Mouse (Mus musculus) hindbrain, embryonic 10.5 days (tissue): ENCODE measurements around the gene Olfr854. TPM values are rescaled to one million over a fixed set of nuclear protein-coding genes. Genes with fewer than 3 reads are reported as not detected.

Experiments used
- DNase-seq: peaks from one replicate; pipeline ENCODE4 v3.0.0-alpha.2; 2017; ENCODE audit warnings: low spot score
- H3K27ac ChIP-seq: fragments of 300-500 bp; sonication (generic); 2 replicates; pipeline ENCODE4 v1.5.1; 2016; ENCODE audit warnings: mild to moderate bottlenecking, moderate library complexity
- H3K27me3 ChIP-seq: fragments of 300-500 bp; sonication (generic); 2 replicates; pipeline ENCODE4 v1.6.1; 2016; ENCODE audit warnings: mild to moderate bottlenecking; ENCODE audit not compliant: poor library complexity, insufficient read depth, severe bottlenecking
- H3K36me3 ChIP-seq: fragments of 300-500 bp; sonication (generic); 2 replicates; pipeline ENCODE4 v1.6.1; 2016; ENCODE audit warnings: mild to moderate bottlenecking, moderate library complexity
- H3K4me1 ChIP-seq: fragments of 300-500 bp; sonication (generic); replicated peaks from 2 replicates; pipeline ENCODE4 v1.6.1; 2016; ENCODE audit warnings: mild to moderate bottlenecking
- H3K4me3 ChIP-seq: fragments of 300-500 bp; sonication (generic); 2 replicates; pipeline ENCODE4 v1.5.1; 2016; ENCODE audit warnings: mild to moderate bottlenecking, moderate library complexity
- H3K9me3 ChIP-seq: fragments of 300-500 bp; sonication (generic); 2 replicates; pipeline ENCODE4 v1.6.1; 2016; ENCODE audit warnings: mild to moderate bottlenecking, moderate library complexity
- WGBS: fragments of 180-500 bp; shearing (Covaris S2); methylation state at CpG from one replicate; pipeline ENCODE4 v1.1.7; 2016; 5-methylcytosine and 5-hydroxymethylcytosine counted together
- polyA plus RNA-seq: library from polyadenylated mRNA; unstranded; fragments of >200 nt; fragmentation: Nextera tagmentation; extraction: Ambion mirVana; gene quantifications from 2 replicates; pipeline ENCODE4 v1.2.1, GENCODE M21; 2016

The Olfr854 gene
- not detected in 2 replicates for polyA plus RNA-seq

DNA sequence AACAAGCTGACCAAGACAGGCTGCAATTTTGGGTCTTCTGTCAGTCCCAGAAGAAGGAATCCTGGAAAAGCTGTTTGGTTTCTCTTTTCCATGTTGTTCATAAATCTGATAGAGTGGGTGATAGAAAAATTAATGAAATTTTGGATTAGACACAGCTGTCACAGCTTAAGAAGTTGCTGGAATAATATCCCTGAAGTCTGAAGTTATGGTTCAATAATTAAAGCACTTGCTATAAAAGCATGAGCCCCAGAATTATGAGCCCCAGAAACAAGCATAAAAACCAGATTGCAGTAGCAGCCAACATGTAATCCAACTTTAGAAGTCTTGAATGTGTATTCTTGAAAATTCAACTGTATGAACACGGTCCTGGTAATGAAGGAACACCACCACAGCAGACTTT lies at the start of gene Olfr854:
Gene Olfr854 (minus strand): TSS at position 101 of the 400 bp plus-strand sequence.
- WGBS: 76% methylated on average over 1 of the region's 1 CpGs
- Histone ChIP-seq H3K4me3 (no peak within 1 kb of the TSS), H3K27me3 (no peaks in the 10 kb centered on the region), H3K27ac (no peak within 1 kb of the TSS), H3K4me1 (no peaks in the 10 kb centered on the region), H3K9me3 (peaks cover 11% of the 10 kb centered on the region), H3K36me3 (no peaks in the 10 kb centered on the region)
- no peak for DNase-seq

DNA sequence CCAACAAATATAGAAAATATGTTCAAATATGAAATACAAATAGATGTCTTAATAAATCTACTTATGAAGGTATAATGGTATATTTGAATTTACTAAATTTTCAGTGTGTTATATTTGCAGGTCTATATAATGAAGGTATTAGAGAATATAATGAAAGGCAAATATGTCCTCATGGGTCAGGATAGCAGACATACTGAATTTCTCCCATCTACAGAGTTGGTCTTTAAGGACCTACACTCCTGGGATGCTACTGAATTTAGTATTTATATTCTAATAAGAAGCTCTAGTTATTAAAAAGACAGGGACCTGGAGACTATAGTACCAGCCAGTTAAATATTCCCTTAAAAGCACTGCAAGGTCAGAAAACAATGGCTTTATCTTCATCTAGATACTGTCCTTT lies 15.1 kb upstream of the Olfr854 start, which contains the start of gene Olfr855:
Gene Olfr855 (plus strand): TSS at position 301 of the 400 bp plus-strand sequence.
- no peaks in the 10 kb centered on the region for H3K36me3 ChIP-seq
- no peak within 1 kb of the TSS for H3K4me3 ChIP-seq
- peaks cover 10% of the 10 kb centered on the region; the same call in 1 of the 2 replicates for H3K9me3 ChIP-seq
- no peak within 1 kb of the TSS for H3K27ac ChIP-seq
- no peak for DNase-seq
- no peaks in the 10 kb centered on the region for H3K4me1 ChIP-seq
- H3K27me3 ChIP-seq: no peaks in the 10 kb centered on the region

DNA sequence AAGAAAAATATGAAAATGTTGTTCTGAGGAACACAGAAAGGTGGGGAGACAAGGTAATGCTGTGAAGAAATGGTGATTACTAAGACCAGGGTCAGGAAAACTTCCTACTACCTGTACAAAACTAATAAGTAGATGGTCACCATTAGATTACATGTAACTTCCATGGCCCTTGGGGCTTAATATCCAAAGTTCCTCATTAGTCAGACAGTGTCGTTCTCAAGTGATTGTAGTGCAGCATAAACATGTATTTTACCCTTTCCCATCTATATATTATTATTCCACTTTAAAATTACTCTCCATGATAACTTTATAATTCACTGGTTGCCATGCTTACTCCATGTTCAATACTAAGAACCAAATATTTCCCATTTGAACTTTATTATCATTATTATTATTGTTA lies 26.2 kb downstream of the Olfr854 start, which contains the start of gene Olfr853:
Gene Olfr853 (minus strand): TSS at position 101 of the 400 bp plus-strand sequence.
- no peak for DNase-seq
- Histone ChIP-seq H3K27ac (no peak within 1 kb of the TSS), H3K27me3 (no peaks in the 10 kb centered on the region), H3K36me3 (no peaks in the 10 kb centered on the region), H3K4me1 (no peaks in the 10 kb centered on the region), H3K4me3 (no peak within 1 kb of the TSS), H3K9me3 (peaks cover 28% of the 10 kb centered on the region; the same call in 1 of the 2 replicates)
- WGBS: 85% methylated on average over 1 of the region's 1 CpGs

Other genes starting within 250 kb of the Olfr854 start
- not detected in 2 replicates for gene Olfr845, start 230.9 kb downstream of the Olfr854 start, polyA plus RNA-seq
- gene Olfr846, start 203.4 kb downstream of the Olfr854 start, polyA plus RNA-seq: not detected in 2 replicates
- not detected in 2 replicates for gene Olfr847, start 188.7 kb downstream of the Olfr854 start, polyA plus RNA-seq
- not detected in 2 replicates for gene Olfr849, start 127.1 kb downstream of the Olfr854 start, polyA plus RNA-seq
- not detected in 2 replicates for gene Olfr850, start 89.1 kb downstream of the Olfr854 start, polyA plus RNA-seq
- gene Olfr851, start 74.1 kb downstream of the Olfr854 start, polyA plus RNA-seq: not detected in 2 replicates
- gene Olfr853, start 26.3 kb downstream of the Olfr854 start, polyA plus RNA-seq: not detected in 2 replicates
- gene Olfr855, start 15.2 kb upstream of the Olfr854 start, polyA plus RNA-seq: not detected in 2 replicates
- gene Zfp317, start 54.7 kb upstream of the Olfr854 start, polyA plus RNA-seq: 35.3 and 36.0 TPM in 2 replicates
- not detected in 2 replicates for gene Olfr857, start 142.1 kb upstream of the Olfr854 start, polyA plus RNA-seq
- gene Olfr58, start 212.9 kb upstream of the Olfr854 start, polyA plus RNA-seq: not detected in 2 replicates
- not detected in 2 replicates for gene Olfr859, start 237.5 kb upstream of the Olfr854 start, polyA plus RNA-seq